Mouse (Mus musculus): ENCODE results near the gene Islr. TPM values are rescaled to one million over a fixed set of nuclear protein-coding genes. Genes with fewer than 3 reads are reported as not detected.

Gene Islr
- 231 and 539 TPM in 2 replicates for polyA plus RNA-seq (2012; rRNA removed; ENCODE audit: low replicate concordance)

GRCm38 (mm10) chr9:58203516-58204447 is at the start of gene Islr, which contains the start of gene Islr2:
Gene Islr (minus strand): TSS chr9:58204306.
Gene Islr2 (minus strand): TSS chr9:58204319.

GRCm38 (mm10) chr9:58253033-58253804 is 49.1 kb upstream of the Islr start, which contains the start of gene Stoml1:
Gene Stoml1 (plus strand): TSS chr9:58253164.

GRCm38 (mm10) chr9:58249592-58250192 is 45.6 kb upstream of the Islr start, which contains the start of gene Pml:
Gene Pml (minus strand): TSS chr9:58249786.

GRCm38 (mm10) chr9:58118671-58119070 is 85.4 kb downstream of the Islr start, which contains the start of gene Ccdc33:
Gene Ccdc33 (minus strand): TSS chr9:58118823.

Other genes starting within 250 kb of the Islr start
- gene Cyp11a1, start 197.9 kb downstream of the Islr start, polyA plus RNA-seq (2012; rRNA removed; ENCODE audit: low replicate concordance) = 0.14 and 0.49 TPM in 2 replicates
- 0.06 and 110 TPM in 2 replicates for gene Stra6, start 140.5 kb downstream of the Islr start, polyA plus RNA-seq (2012; rRNA removed; ENCODE audit: low replicate concordance)
- gene Ccdc33, start 85.5 kb downstream of the Islr start, polyA plus RNA-seq (2012; rRNA removed; ENCODE audit: low replicate concordance) = 1.1 TPM in 1 of 2 replicates, not detected in the other
- gene Islr2, start within 50 bp of the Islr start, polyA plus RNA-seq (2012; rRNA removed; ENCODE audit: low replicate concordance) = 4.6 and 8.8 TPM in 2 replicates
- gene Pml, start 45.5 kb upstream of the Islr start, polyA plus RNA-seq (2012; rRNA removed; ENCODE audit: low replicate concordance) = 25.0 and 40.9 TPM in 2 replicates
- gene Stoml1, start 48.9 kb upstream of the Islr start, polyA plus RNA-seq (2012; rRNA removed; ENCODE audit: low replicate concordance) = 49.1 and 58.5 TPM in 2 replicates
- 130 and 187 TPM in 2 replicates for gene Loxl1, start 108.9 kb upstream of the Islr start, polyA plus RNA-seq (2012; rRNA removed; ENCODE audit: low replicate concordance)
- not detected in 2 replicates for gene Tbc1d21, start 166.1 kb upstream of the Islr start, polyA plus RNA-seq (2012; rRNA removed; ENCODE audit: low replicate concordance)

Data from subcutaneous adipose tissue, adult 2 months (tissue).